Mouse (Mus musculus) urinary bladder, adult 18-20 months (tissue): ENCODE data around the gene Gfi1b.

Experiments
- DNase-seq, 2 experiments: peaks; one replicate each; pipeline ENCODE4 v3.0.0; 2022; ENCODE audit warnings: low spot score in 2 of 2, mixed read lengths in 2 of 2

Gfi1b gene

DNA sequence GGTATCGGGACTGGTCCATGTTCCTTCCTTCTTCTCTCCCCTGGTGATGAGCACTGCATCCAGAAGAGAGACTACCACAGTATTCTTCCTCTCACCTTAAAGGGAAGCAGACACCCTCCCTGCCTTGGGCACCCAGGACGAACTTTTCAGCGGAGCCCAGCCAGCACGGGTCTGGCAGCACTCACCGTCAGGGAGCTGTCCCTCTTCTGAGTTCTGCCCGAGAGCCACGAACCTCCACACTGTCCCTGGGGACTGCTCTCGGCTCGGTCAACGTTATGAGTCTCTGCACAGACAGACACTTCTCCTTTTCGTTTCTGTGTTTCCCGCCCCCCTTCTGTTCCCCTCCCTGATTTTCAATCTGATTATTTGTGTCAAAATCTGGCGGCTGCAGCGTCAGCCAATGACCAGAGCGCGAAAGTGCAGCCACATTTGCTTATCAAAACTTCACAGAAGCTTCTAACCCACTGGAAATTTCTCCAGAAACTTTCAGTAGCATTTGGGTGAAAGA lies at the start of gene Gfi1b:
Gene Gfi1b, minus strand, starts transcription at position 319 of the 508 bp plus-strand sequence.
- no peak for DNase-seq

- DNase-seq: no peak
These were observed 49.7 kb upstream of the Gfi1b start for GRCm38 (mm10) chr2:28671438-28671837.

- no peak for DNase-seq
These were observed 44.0 kb upstream of the Gfi1b start for GRCm38 (mm10) chr2:28665818-28666217.

GRCm38 (mm10) chr2:28662891-28663290 lies 41.1 kb upstream of the Gfi1b start:
- no peak for DNase-seq

- no peak for DNase-seq
These were observed 34.4 kb upstream of the Gfi1b start for GRCm38 (mm10) chr2:28656216-28656615.

GRCm38 (mm10) chr2:28654295-28654694 lies 32.5 kb upstream of the Gfi1b start:
- no peak for DNase-seq

- no peak for DNase-seq
These were observed 31.6 kb upstream of the Gfi1b start for GRCm38 (mm10) chr2:28653351-28653750.

GRCm38 (mm10) chr2:28650526-28650925 lies 28.7 kb upstream of the Gfi1b start:
- DNase-seq: no peak

DNA sequence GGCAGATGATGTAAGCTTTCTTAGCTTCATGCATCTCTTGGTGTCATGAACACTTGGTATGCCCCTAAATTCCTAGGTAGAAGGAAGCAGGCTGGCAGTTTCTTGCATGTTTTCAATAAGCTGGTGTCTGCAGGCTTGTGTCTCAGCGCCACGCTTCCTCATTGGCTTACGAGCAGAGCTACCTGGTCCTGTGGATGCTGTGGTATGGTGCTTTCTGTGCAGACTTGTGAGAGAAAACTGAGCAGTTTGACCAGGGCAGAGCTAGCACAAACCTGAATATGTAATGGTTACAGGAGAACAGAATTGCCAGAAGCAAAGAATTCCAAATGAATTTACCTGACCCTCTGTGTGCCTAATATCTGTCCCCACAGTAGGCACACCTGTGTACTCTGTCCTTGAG lies 21.3 kb upstream of the Gfi1b start:
- DNase-seq: no peak

DNA sequence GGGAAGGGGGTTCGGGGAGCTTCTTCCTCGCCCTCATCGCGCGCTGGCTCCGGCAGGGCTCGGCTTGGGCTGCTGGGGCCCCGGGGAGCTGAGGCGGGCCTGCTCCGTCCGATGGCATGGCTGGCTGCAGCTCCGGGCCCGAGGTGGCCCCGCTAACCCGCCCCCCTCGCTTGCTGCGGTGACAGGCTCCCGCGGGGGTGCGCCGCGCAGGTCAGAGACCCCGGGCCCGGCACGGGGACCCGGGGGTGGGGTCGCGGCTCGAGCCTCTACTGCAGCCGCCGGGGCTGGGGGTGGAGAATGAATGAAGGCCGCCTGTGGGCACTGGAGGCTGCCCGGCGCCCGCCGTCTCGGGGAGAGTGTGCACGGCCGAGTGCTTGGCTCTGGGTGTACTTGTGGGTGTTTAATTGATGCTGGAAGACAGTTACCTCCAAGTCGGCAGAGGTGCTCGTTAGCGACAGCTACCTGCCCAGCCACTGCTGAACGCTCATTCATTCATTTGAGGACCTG lies 19.7 kb upstream of the Gfi1b start:
- DNase-seq: peak in 1 of 2 experiments; percentile 30

- DNase-seq: peak; percentile 85 to 88
These were observed 19.0 kb upstream of the Gfi1b start, which contains the start of gene Tsc1 for GRCm38 (mm10) chr2:28640461-28641424. TSS of gene Tsc1 (plus strand) at chr2:28641228.

- no peak for DNase-seq
These were observed 18.0 kb upstream of the Gfi1b start for GRCm38 (mm10) chr2:28639794-28640193.

- peak in 1 of 2 experiments; percentile 2 for DNase-seq
These were observed 17.1 kb upstream of the Gfi1b start for GRCm38 (mm10) chr2:28638886-28639285.

GRCm38 (mm10) chr2:28638352-28638751 lies 16.6 kb upstream of the Gfi1b start:
- no peak for DNase-seq

DNA sequence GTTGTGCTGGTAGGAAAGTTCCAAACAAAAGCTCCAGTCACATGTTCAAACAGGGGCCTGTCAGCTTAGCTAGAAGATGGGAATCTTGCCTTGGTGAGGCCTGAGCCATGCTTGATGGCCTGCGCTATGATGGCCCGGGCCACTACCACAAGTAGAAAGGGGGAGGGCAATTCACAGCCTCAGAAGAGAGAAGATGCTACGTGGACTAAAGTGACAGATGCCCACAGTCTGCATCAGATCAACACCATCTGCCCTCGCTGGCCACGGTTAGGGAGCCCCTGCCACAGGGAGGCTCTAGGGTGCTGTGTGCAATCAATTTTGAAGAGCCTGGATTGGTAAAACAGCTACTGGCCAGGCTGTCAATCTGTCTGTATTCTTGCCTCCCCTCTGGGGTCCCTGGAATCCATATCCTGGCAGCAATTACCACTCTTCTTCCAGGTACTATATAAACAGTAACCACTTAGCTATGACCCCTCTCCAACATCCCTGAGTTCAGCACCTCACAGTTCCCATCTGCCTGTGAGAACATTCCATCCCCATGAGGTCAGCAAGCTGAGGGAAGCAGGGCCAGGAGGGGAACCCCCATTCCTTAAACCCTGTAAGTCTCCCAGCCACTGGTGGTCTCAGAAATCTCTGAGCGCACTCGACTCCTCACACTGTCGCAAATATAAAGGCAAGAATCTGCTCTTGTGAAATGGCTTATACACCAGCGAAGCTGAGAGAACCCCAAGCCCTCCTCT lies 15.5 kb upstream of the Gfi1b start:
- no peak for DNase-seq

GRCm38 (mm10) chr2:28635199-28635598 lies 13.4 kb upstream of the Gfi1b start:
- no peak for DNase-seq

GRCm38 (mm10) chr2:28633136-28633535 lies 11.4 kb upstream of the Gfi1b start:
- DNase-seq: no peak

- no peak for DNase-seq
These were observed 10.8 kb upstream of the Gfi1b start for GRCm38 (mm10) chr2:28632626-28633025.

DNA sequence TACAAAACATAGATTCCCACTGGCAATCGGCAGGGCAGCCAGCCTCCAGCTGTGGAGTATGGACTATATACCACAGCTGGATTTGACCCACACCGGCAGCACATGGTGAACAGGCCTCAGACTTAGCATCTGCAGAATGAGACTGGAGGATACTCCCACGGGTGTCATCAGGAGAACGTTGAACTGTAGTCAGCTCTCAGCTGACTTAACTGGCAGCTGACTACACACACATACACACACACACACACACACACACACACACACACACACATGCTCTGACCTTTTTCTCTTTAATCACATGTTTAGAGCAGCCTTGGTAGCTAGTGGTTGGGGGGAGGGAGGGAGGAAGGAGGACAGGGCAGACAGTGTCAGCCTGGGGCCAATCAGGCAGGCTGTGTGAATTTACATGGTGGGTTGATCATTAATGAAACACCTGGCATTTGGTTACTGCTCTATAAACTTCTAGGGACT lies 8.2 kb upstream of the Gfi1b start:
- DNase-seq: no peak

GRCm38 (mm10) chr2:28628053-28628452 lies 6.3 kb upstream of the Gfi1b start:
- no peak for DNase-seq

- DNase-seq: no peak
These were observed 4.3 kb upstream of the Gfi1b start for GRCm38 (mm10) chr2:28626038-28626437.

DNA sequence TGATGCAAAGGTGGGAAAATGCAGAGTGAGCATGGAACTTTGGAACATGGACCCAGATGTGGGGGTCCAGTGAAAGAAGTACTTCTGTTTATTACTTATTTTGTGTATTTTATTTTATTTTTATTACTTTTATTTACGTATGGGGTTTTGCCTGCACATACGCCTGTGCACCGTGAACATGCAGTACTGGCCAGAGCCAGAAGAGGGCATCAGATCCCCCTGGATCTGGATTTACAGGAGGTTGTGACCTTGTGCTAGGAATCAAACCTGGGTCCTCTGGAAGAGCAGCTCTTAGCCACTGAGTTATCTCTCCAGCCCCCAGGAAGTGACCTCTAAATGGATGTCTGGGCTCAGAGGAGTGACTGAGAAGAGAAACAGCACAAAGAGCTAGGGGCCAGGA lies 3.1 kb upstream of the Gfi1b start:
- DNase-seq: no peak
